In genomic region chr10:94905219-94905618, GRCm38 (mm10) we compare ENCODE assay signal across 11 mouse cellular contexts. TPM values are rescaled to one million over a fixed set of nuclear protein-coding genes. Genes with fewer than 3 reads are reported as not detected.
DNase-seq lines count a peak whose midpoint lies in the region; ATAC-seq lines count a peak whose summit lies in the region.
"Had no signal": no experiment of that assay in that cellular context is flagged by ENCODE, and none has a peak within 500 bp of the region (broad histone marks: within the 10 kb centered on the region; RNA-seq: fewer than 3 reads in every experiment).

No protein-coding gene starts in this region.

- H3K4me1 ChIP-seq in hindbrain, embryonic 10.5 days (replicated peaks) = peaks cover 21% of the 10 kb centered on the region
- peaks cover 10% of the 10 kb centered on the region for H3K4me1 ChIP-seq in limb, embryonic 13.5 days
- H3K4me1 ChIP-seq: stomach, embryonic 15.5 days had no signal

- H3K4me3 ChIP-seq in hindbrain, embryonic 10.5 days = peak overlapping the region; percentile 26
- H3K4me3 ChIP-seq in limb, embryonic 13.5 days = no peak overlapping the region
- H3K4me3 ChIP-seq: heart, embryonic 15.5 days; stomach, embryonic 15.5 days had no signal

- peak overlapping the region; percentile 23; the same call in 1 of the 2 replicates for H3K27ac ChIP-seq in hindbrain, embryonic 10.5 days
- H3K27ac ChIP-seq in limb, embryonic 13.5 days = no peak overlapping the region
- H3K27ac ChIP-seq: heart, embryonic 15.5 days; stomach, embryonic 15.5 days had no signal

- DNase-seq in right cerebral cortex, adult 18-20 months = peak; percentile 55
- DNase-seq in right cerebral cortex, postnatal 25 days = no peak
- DNase-seq in hindbrain, embryonic 10.5 days (ENCODE audit: low spot score) = peak; percentile 12
- DNase-seq in telencephalon, adult 2 months (ENCODE audit: low read depth, low spot score) = peak; percentile 73
- no peak for DNase-seq in kidney, postnatal 25 days
- DNase-seq in adipocyte (ENCODE audit: low spot score) = no peak
- DNase-seq: kidney, adult 11 months had no signal

- H3K9me3 ChIP-seq in hindbrain, embryonic 10.5 days = no peaks in the 10 kb centered on the region
- no peaks in the 10 kb centered on the region for H3K9me3 ChIP-seq in limb, embryonic 13.5 days
- H3K9me3 ChIP-seq: heart, embryonic 15.5 days; stomach, embryonic 15.5 days had no signal

- no peak for ATAC-seq in limb, embryonic 13.5 days (ENCODE audit: low FRiP score, low read depth)
- ATAC-seq in erythroblast, adult 5-6 weeks (replicated peaks; ENCODE audit: low FRiP score, poor library complexity, severe bottlenecking) = no peak

- peak overlapping the region; percentile 46 for H3K4me2 ChIP-seq in limb, embryonic 13.5 days (replicated peaks)
- H3K4me2 ChIP-seq: heart, embryonic 15.5 days; stomach, embryonic 15.5 days had no signal

- no peak overlapping the region for H3K9ac ChIP-seq in limb, embryonic 13.5 days
- H3K9ac ChIP-seq: heart, embryonic 15.5 days; stomach, embryonic 15.5 days had no signal

- 0 out of 2 replicates have a peak, but pooled peaks cover 6% of the 10 kb centered on the region for H3K36me3 ChIP-seq in hindbrain, embryonic 10.5 days
- H3K36me3 ChIP-seq in limb, embryonic 13.5 days = no peaks in the 10 kb centered on the region
- H3K36me3 ChIP-seq: heart, embryonic 15.5 days; stomach, embryonic 15.5 days had no signal

- H3K27me3 ChIP-seq in hindbrain, embryonic 10.5 days (ENCODE audit: insufficient read depth, poor library complexity, severe bottlenecking) = no peaks in the 10 kb centered on the region
- H3K27me3 ChIP-seq in limb, embryonic 13.5 days = no peaks in the 10 kb centered on the region
- H3K27me3 ChIP-seq: heart, embryonic 15.5 days; stomach, embryonic 15.5 days had no signal

- 33% methylated on average over 5 of the region's 5 CpGs for WGBS in hindbrain, embryonic 10.5 days
- WGBS in limb, embryonic 13.5 days = 49% methylated on average over 5 of the region's 5 CpGs

RNA-seq across cellular contexts. Expression of gene Plxnc1, which starts 39.4 kb away (rescaled TPM):
- polyA plus RNA-seq in hindbrain, embryonic 10.5 days (2016; fragmentation: Nextera tagmentation; extraction: Ambion mirVana) = 1.5 TPM in 2 replicates
- polyA plus RNA-seq in limb, embryonic 13.5 days (2015; fragmentation: Nextera tagmentation; extraction: Ambion mirVana) = 2.0 and 2.7 TPM in 2 replicates
- 16.9 and 19.0 TPM in 2 replicates for total RNA-seq in erythroblast, adult 5-6 weeks (2015; ENCODE audit: low replicate concordance)
- total RNA-seq in erythroblast, adult 5-6 weeks (2017; ENCODE audit: low replicate concordance) = 18.7 and 40.6 TPM in 2 replicates

Comparison
In these comparisons a context has a peak if more than half of its experiments do, and no peak if none do; other contexts are left out.
1. DNase-seq: peak in right cerebral cortex, adult 18-20 months (single experiment), hindbrain, embryonic 10.5 days (single experiment) and telencephalon, adult 2 months (single experiment); none in right cerebral cortex, postnatal 25 days (single experiment), kidney, postnatal 25 days (0 of 2) and adipocyte (single experiment).